Mouse (Mus musculus) ovary, adult 18-20 months (tissue): ENCODE results near the gene Usp15.
A peak's percentile ranks its signal among the peaks of the same experiment; 100 is the strongest.
"Not testable (repeated sequence)": the region's sequence is repeated elsewhere in the genome, so short reads cannot be mapped to it uniquely, and the experiment has no call there.

Experiments used
- DNase-seq: peaks from one replicate; pipeline ENCODE4 v3.0.0; 2022; ENCODE audit warnings: low spot score, mixed read lengths

Usp15 gene

GRCm38 (mm10) chr10:123196835-123197559 is at the start of gene Usp15:
TSS of gene Usp15 (minus strand) at chr10:123196995.
- DNase-seq = peak; percentile 85

GRCm38 (mm10) chr10:123229420-123229819 is 32.6 kb upstream of the Usp15 start:
- DNase-seq = no peak

- no peak for DNase-seq
Measured at GRCm38 (mm10) chr10:123222785-123223184, 26.0 kb upstream of the Usp15 start.

GRCm38 (mm10) chr10:123209517-123209916 is 12.7 kb upstream of the Usp15 start:
- no peak for DNase-seq

GRCm38 (mm10) chr10:123208336-123208735 is 11.5 kb upstream of the Usp15 start:
- DNase-seq = no peak

GRCm38 (mm10) chr10:123206074-123206473 is 9.3 kb upstream of the Usp15 start:
- DNase-seq = no peak

- DNase-seq = not testable (repeated sequence)
Measured at GRCm38 (mm10) chr10:123205364-123205763, 8.6 kb upstream of the Usp15 start.

GRCm38 (mm10) chr10:123201981-123202758 is 5.4 kb upstream of the Usp15 start:
- no peak for DNase-seq

GRCm38 (mm10) chr10:123201436-123201835 is 4.6 kb upstream of the Usp15 start:
- DNase-seq = no peak

GRCm38 (mm10) chr10:123200996-123201395 is 4.2 kb upstream of the Usp15 start:
- DNase-seq = no peak

GRCm38 (mm10) chr10:123200320-123200659 is 3.5 kb upstream of the Usp15 start:
- DNase-seq = no peak

GRCm38 (mm10) chr10:123199615-123200319 is 3.0 kb upstream of the Usp15 start:
- DNase-seq = no peak

GRCm38 (mm10) chr10:123199119-123199518 is 2.3 kb upstream of the Usp15 start:
- no peak for DNase-seq

- DNase-seq = no peak
Measured at GRCm38 (mm10) chr10:123198183-123198582, 1.4 kb upstream of the Usp15 start.

GRCm38 (mm10) chr10:123195961-123196834 is 597 bp downstream of the Usp15 start:
- peak; percentile 17 for DNase-seq

- no peak for DNase-seq
Measured at GRCm38 (mm10) chr10:123195501-123195900, 1.3 kb downstream of the Usp15 start.

GRCm38 (mm10) chr10:123191038-123191437 is 5.8 kb downstream of the Usp15 start:
- no peak for DNase-seq

GRCm38 (mm10) chr10:123187337-123187736 is 9.5 kb downstream of the Usp15 start:
- no peak for DNase-seq

- no peak for DNase-seq
Measured at GRCm38 (mm10) chr10:123185907-123186306, 10.9 kb downstream of the Usp15 start.

GRCm38 (mm10) chr10:123183743-123184142 is 13.1 kb downstream of the Usp15 start:
- DNase-seq = no peak

- DNase-seq = no peak
Measured at GRCm38 (mm10) chr10:123183243-123183642, 13.6 kb downstream of the Usp15 start.

- DNase-seq = no peak
Measured at GRCm38 (mm10) chr10:123182391-123182790, 14.4 kb downstream of the Usp15 start.
